Mouse (Mus musculus) layer of hippocampus, postnatal 36 days (tissue): ENCODE measurements around the gene Pxmp4. TPM values are rescaled to one million over a fixed set of nuclear protein-coding genes. Genes with fewer than 3 reads are reported as not detected.

ENCODE experiments used
- DNase-seq, 2 experiments: peaks; one replicate each; pipeline ENCODE4 v3.0.0; 2022
- total RNA-seq, 2 experiments: library from RNA; stranded (reverse); gene quantifications; 2 replicates each; pipeline ENCODE4 v1.2.3; 2021

The Pxmp4 gene
- total RNA-seq, 2 experiments from 2014 or later = 10.0 to 10.5 TPM

DNA sequence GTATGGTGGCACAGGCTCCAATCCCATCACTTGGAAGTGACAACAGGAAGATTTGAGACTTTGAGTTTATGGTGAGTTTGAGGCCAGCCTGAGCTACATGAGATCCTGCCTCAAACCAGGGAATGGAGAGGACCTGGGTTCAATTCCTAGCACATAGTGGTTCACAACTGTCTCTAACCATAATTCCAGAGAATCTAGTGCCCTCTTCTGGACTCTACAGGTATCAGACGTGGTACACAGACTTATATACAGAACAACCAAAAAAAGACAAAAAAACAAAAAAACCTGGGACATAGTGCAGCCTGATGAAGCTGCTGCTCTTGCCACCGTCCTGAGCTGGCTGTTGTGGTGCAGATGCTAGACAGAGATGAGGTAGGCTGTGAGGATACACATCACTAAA is 61.9 kb downstream of the Pxmp4 start:
- DNase-seq = no peak

GRCm38 (mm10) chr2:154539720-154540119 is 63.8 kb downstream of the Pxmp4 start:
- DNase-seq = no peak

- no peak for DNase-seq
Measured at GRCm38 (mm10) chr2:154538710-154539109, 64.8 kb downstream of the Pxmp4 start.

DNA sequence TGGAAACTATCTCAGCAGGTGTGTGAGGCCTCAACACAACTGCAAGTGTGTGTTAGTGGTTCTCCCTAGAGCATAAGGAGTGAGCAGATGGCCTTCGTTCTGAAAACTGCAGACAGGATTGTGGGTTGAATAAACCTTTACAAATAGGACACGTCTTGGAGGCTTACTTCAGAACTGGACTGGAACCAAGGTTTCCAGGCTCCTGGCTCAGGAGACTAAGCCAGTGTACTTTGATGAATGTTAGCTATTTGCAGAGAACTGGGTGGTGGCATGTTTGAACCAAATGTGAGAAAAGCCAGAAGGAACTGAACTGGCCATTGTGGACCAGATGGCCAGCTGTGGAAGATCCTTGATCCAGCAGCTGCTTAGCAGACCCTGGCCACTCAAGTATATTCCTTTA is 65.2 kb downstream of the Pxmp4 start:
- DNase-seq = no peak

Other genes with a start within 250 kb of the Pxmp4 start
- gene Cdk5rap1, start 230.7 kb downstream of the Pxmp4 start, total RNA-seq = 10 to 100 TPM; 12.7 to 16.7 TPM
- 10 to 100 TPM; 42.3 to 48.0 TPM for gene Snta1, start 195.6 kb downstream of the Pxmp4 start, total RNA-seq
- 10 to 100 TPM; 49.7 to 57.7 TPM for gene Cbfa2t2, start 167.2 kb downstream of the Pxmp4 start, total RNA-seq
- gene 1700003F12Rik, start 56.6 kb downstream of the Pxmp4 start, total RNA-seq = under 1 TPM in 1 of 2 experiments, not detected in 1; 0.99 TPM
- gene Actl10, start 51.9 kb downstream of the Pxmp4 start, total RNA-seq = not detected
- 10 to 100 TPM; 26.8 to 28.6 TPM for gene Necab3, start 44.8 kb downstream of the Pxmp4 start, total RNA-seq
- 1 to 10 TPM; 4.9 to 5.8 TPM for gene E2f1, start 33.8 kb downstream of the Pxmp4 start, total RNA-seq
- 10 to 100 TPM in 1 of 2 experiments, 1 to 10 TPM in 1; 9.2 to 10.1 TPM for gene Zfp341, start 9.6 kb upstream of the Pxmp4 start, total RNA-seq
- not detected for gene 4930519P11Rik, start 9.7 kb upstream of the Pxmp4 start, total RNA-seq
- gene Chmp4b, start 48.0 kb upstream of the Pxmp4 start, total RNA-seq = 100 to 1,000 TPM; 212 to 220 TPM
- not detected for gene Gm14214, start 166.3 kb upstream of the Pxmp4 start, total RNA-seq
- 10 to 100 TPM; 66.5 to 67.0 TPM for gene Raly, start 187.4 kb upstream of the Pxmp4 start, total RNA-seq
- gene a, start 187.7 kb upstream of the Pxmp4 start, total RNA-seq = not detected